Mouse (Mus musculus) testis, adult 2 months (tissue): ENCODE measurements around the gene Atg7.

Experiments used
- CTCF ChIP-seq: fragments of 200-500 bp; IDR thresholded peaks from 2 replicates; pipeline ENCODE4 v1.5.1; 2012; ENCODE audit warnings: low read depth, mild to moderate bottlenecking, inconsistent platforms, low read length, moderate library complexity; ENCODE audit not compliant: control insufficient read depth, insufficient read depth, insufficient replicate concordance
- POLR2A ChIP-seq: fragments of 200-500 bp; IDR thresholded peaks from 2 replicates; pipeline ENCODE4 v1.6.1; 2012; ENCODE audit warnings: low read depth, mild to moderate bottlenecking, inconsistent platforms, low read length, moderate library complexity; ENCODE audit not compliant: control insufficient read depth

GRCm38 (mm10) chr6:114862046-114862445, 219.1 kb downstream of the Atg7 start:
- TF ChIP-seq CTCF (no peak), POLR2A (no peak)
